Mouse (Mus musculus) bone marrow, adult 2 months (tissue): ENCODE measurements around the gene Aqr.

Experiments used
- CTCF ChIP-seq: fragments of 200-500 bp; IDR thresholded peaks from 2 replicates; pipeline ENCODE4 v1.5.1; 2011; ENCODE audit warnings: low read length, control low read depth; ENCODE audit not compliant: control insufficient read depth, insufficient read depth
- POLR2A ChIP-seq: fragments of 200-500 bp; IDR thresholded peaks from 2 replicates; pipeline ENCODE4 v1.6.1; 2011; ENCODE audit warnings: low read depth, mild to moderate bottlenecking, control low read depth, low read length, borderline replicate concordance; ENCODE audit not compliant: control insufficient read depth

GRCm38 (mm10) chr2:114119451-114119850, 67.4 kb downstream of the Aqr start:
- no peak for TF ChIP-seq POLR2A
- no peak for TF ChIP-seq CTCF
